Mouse (Mus musculus) heart, embryonic 12.5 days (tissue): Measurements from ENCODE around the gene Cfap97. TPM values are rescaled to one million over a fixed set of nuclear protein-coding genes. Genes with fewer than 3 reads are reported as not detected.
A peak's percentile ranks its signal among the peaks of the same experiment; 100 is the strongest.

Source experiments
- ATAC-seq: fragments of 200-750 bp; cut with Nextera tagmentation; 2 replicates; pipeline ENCODE4 v1.8.0; 2017; ENCODE audit warnings: moderate TSS enrichment, moderate library complexity; ENCODE audit not compliant: insufficient number of reproducible peaks, low FRiP score
- H3K27ac ChIP-seq: fragments of 300-500 bp; sonication (generic); 2 replicates; pipeline ENCODE4 v1.5.1; 2016; ENCODE audit warnings: mild to moderate bottlenecking, moderate library complexity; ENCODE audit not compliant: poor library complexity, severe bottlenecking
- H3K27me3 ChIP-seq: fragments of 300-500 bp; sonication (generic); replicated peaks from 2 replicates; pipeline ENCODE4 v1.6.1; 2016; ENCODE audit warnings: mild to moderate bottlenecking, moderate library complexity
- H3K36me3 ChIP-seq: fragments of 300-500 bp; sonication (generic); 2 replicates; pipeline ENCODE4 v1.6.1; 2016; ENCODE audit warnings: mild to moderate bottlenecking, moderate library complexity
- H3K4me1 ChIP-seq: fragments of 300-500 bp; sonication (generic); replicated peaks from 2 replicates; pipeline ENCODE4 v1.6.1; 2016; ENCODE audit warnings: mild to moderate bottlenecking
- H3K4me2 ChIP-seq: fragments of 300-500 bp; sonication (generic); 2 replicates; pipeline ENCODE4 v1.6.1; 2016; ENCODE audit warnings: mild to moderate bottlenecking, moderate library complexity
- H3K4me3 ChIP-seq: fragments of 300-500 bp; sonication (generic); 2 replicates; pipeline ENCODE4 v1.5.1; 2016; ENCODE audit warnings: mild to moderate bottlenecking
- H3K9ac ChIP-seq: fragments of 300-500 bp; sonication (generic); 2 replicates; pipeline ENCODE4 v1.6.1; 2016; ENCODE audit warnings: mild to moderate bottlenecking, moderate library complexity
- H3K9me3 ChIP-seq: fragments of 300-500 bp; sonication (generic); replicated peaks from 2 replicates; pipeline ENCODE4 v1.6.1; 2016; ENCODE audit warnings: mild to moderate bottlenecking, moderate library complexity
- WGBS: fragments of 180-500 bp; shearing (Covaris S2); methylation state at CpG from one replicate; pipeline ENCODE4 v1.1.7; 2016; 5-methylcytosine and 5-hydroxymethylcytosine counted together
- polyA plus RNA-seq: library from polyadenylated mRNA; unstranded; fragments of >200 nt; fragmentation: Nextera tagmentation; extraction: Ambion mirVana; gene quantifications from 2 replicates; pipeline ENCODE4 v1.2.1, GENCODE M21; 2016

Gene Cfap97
- polyA plus RNA-seq, 1 experiment from 2014 or later, result 22.6 TPM

DNA sequence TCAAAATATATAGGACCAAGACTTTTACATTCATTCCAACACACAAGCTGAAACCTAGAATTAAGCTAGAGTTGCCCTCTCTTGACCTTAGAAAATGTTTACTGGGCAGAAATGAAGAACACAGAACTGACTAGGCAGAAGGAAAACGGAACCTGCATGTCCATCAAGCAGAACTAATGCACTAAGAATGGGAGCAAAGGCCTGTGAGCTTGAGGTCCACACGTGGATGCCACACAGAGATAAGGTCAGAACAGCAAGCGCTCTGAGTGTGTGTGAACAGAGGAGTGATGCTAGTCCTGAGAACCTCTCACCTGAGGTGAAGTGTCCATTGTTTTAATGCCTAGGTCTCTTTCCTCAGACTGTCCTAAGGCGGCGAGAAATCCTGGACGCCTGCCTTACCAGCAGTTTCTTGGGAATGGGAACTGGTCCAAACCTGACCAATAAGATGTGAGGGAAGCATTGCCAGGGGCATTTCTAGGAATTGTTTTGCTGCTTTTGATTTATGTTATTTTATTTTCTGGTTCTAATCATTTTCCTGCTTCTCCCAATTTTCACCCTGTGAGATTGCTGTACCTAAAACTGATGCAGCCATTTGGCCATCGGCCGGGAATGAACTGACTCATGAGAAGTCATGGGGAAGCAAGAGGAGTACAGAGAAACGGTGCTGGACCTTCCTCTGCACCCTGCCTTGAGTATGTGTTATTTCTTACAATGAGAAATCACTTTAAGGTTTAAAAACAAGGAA, 11.0 kb upstream of the Cfap97 start:
- Histone ChIP-seq H3K4me1 (peaks cover 15% of the 10 kb centered on the region), H3K27ac (no peak overlapping the region), H3K4me3 (no peak overlapping the region), H3K27me3 (no peaks in the 10 kb centered on the region), H3K36me3 (no peaks in the 10 kb centered on the region), H3K4me2 (no peak overlapping the region), H3K9me3 (no peaks in the 10 kb centered on the region), H3K9ac (no peak overlapping the region)
- no peak for ATAC-seq
- WGBS, result 77% methylated on average over 9 of the region's 9 CpGs

GRCm38 (mm10) chr8:46141688-46142087, 9.9 kb upstream of the Cfap97 start:
- no peaks in the 10 kb centered on the region for H3K9me3 ChIP-seq
- ATAC-seq, result no peak
- no peak overlapping the region for H3K4me2 ChIP-seq
- no peaks in the 10 kb centered on the region for H3K36me3 ChIP-seq
- H3K27me3 ChIP-seq, result no peaks in the 10 kb centered on the region
- WGBS, result 80% methylated on average over 3 of the region's 3 CpGs
- H3K4me3 ChIP-seq, result no peak overlapping the region
- no peak overlapping the region for H3K9ac ChIP-seq
- H3K27ac ChIP-seq, result no peak overlapping the region
- H3K4me1 ChIP-seq, result peaks cover 22% of the 10 kb centered on the region

- H3K9ac ChIP-seq, result no peak overlapping the region
- H3K27ac ChIP-seq, result no peak overlapping the region
- H3K36me3 ChIP-seq, result no peaks in the 10 kb centered on the region
- no peaks in the 10 kb centered on the region for H3K27me3 ChIP-seq
- H3K4me3 ChIP-seq, result no peak overlapping the region
- no peak overlapping the region for H3K4me2 ChIP-seq
- WGBS, result 89% methylated on average over 4 of the region's 4 CpGs
- H3K9me3 ChIP-seq, result no peaks in the 10 kb centered on the region
- ATAC-seq, result no peak
- H3K4me1 ChIP-seq, result peaks cover 27% of the 10 kb centered on the region
These were observed 9.0 kb upstream of the Cfap97 start for GRCm38 (mm10) chr8:46142498-46143081.

GRCm38 (mm10) chr8:46143470-46143869, 8.1 kb upstream of the Cfap97 start:
- Histone ChIP-seq H3K9me3 (no peaks in the 10 kb centered on the region), H3K27me3 (no peaks in the 10 kb centered on the region), H3K4me2 (no peak overlapping the region), H3K9ac (no peak overlapping the region), H3K27ac (no peak overlapping the region), H3K36me3 (no peaks in the 10 kb centered on the region), H3K4me1 (peaks cover 25% of the 10 kb centered on the region), H3K4me3 (no peak overlapping the region)
- ATAC-seq, result no peak
- WGBS, result 49% methylated on average over 5 of the region's 5 CpGs

DNA sequence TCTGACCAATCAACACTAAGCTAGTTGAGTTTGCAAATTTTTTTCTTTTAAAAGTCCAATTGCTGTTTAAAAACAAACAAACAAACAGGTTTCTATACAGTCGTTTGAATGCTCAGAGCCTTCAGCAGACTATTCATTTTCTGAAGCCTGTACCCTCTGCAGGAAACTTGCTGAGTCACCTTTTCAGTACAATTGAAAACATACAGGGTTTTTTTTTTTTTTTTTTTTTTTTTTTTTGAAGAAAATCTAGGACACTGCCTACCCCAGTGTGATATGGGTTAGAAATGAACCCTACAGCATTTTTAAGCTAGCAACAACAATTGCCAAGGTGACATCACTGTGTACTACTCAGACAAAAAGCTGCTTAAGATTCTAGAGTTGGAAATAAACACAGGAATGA, 7.6 kb upstream of the Cfap97 start:
- no peak overlapping the region for H3K27ac ChIP-seq
- WGBS, result 32% methylated on average over 1 of the region's 1 CpGs
- no peak overlapping the region for H3K9ac ChIP-seq
- H3K36me3 ChIP-seq, result no peaks in the 10 kb centered on the region
- H3K4me1 ChIP-seq, result peaks cover 25% of the 10 kb centered on the region
- H3K9me3 ChIP-seq, result no peaks in the 10 kb centered on the region
- ATAC-seq, result peak; percentile 72; the same call in 1 of the 2 replicates
- H3K4me3 ChIP-seq, result no peak overlapping the region
- no peaks in the 10 kb centered on the region for H3K27me3 ChIP-seq
- H3K4me2 ChIP-seq, result no peak overlapping the region

DNA sequence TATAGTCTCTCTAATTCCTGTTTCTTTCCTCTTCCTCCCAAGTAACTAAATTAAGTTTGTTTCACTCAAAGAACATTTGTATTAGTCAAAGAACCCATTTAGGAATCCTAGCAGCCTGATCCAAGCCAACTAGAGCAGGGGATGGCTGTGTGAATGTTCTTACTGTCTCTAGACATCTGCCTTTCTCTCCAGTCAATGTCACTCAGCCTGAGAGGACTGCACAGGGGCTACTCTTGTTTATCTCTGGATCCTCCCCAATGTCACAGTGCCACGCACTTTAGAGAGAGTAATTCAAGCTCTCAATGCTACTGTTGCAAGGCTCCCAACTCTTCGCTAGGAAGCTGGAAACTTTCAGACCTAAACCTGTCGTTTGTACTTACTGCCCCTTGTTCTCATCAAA, 5.4 kb upstream of the Cfap97 start:
- H3K9ac ChIP-seq, result 0 out of 2 replicates have a peak overlapping the region, but pooled peaks have one; percentile 13
- whole genome bisulfite sequencing, result 14% methylated on average over 3 of the region's 3 CpGs
- no peak for ATAC-seq

DNA sequence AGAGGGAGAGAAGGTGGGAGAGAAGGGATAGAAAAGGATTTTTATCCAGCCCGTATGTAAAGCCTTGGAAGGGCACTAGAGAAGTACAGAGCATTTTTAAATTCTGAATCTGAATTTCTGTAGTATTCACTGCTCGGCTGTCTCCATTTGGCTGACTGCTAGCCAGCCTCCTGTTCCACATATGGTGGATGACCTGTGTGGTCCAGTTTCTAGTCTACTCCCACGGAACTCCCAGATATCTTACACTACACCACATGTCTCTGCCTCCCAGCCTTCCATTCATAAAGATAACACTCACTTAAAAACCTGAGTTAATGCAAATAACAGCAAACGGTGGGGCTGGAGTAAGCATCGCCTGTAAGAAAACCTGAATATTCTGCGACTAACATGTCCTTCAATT, 2.3 kb upstream of the Cfap97 start:
- H3K9ac ChIP-seq, result no peak overlapping the region
- 0 out of 2 replicates have a peak, but pooled peaks cover 2% of the 10 kb centered on the region for H3K27me3 ChIP-seq
- no peak for ATAC-seq
- H3K27ac ChIP-seq, result no peak overlapping the region
- no peaks in the 10 kb centered on the region for H3K36me3 ChIP-seq
- H3K9me3 ChIP-seq, result no peaks in the 10 kb centered on the region
- WGBS, result 75% methylated on average over 6 of the region's 6 CpGs
- no peak overlapping the region for H3K4me2 ChIP-seq
- peaks cover 26% of the 10 kb centered on the region for H3K4me1 ChIP-seq
- no peak overlapping the region for H3K4me3 ChIP-seq

More for the DNA sequence above, 5.4 kb upstream of the Cfap97 start:
- Histone ChIP-seq H3K27me3 (no peaks in the 10 kb centered on the region), H3K9me3 (no peaks in the 10 kb centered on the region), H3K4me3 (no peak overlapping the region), H3K27ac (no peak overlapping the region), H3K4me2 (0 out of 2 replicates have a peak overlapping the region, but pooled peaks have one; percentile 3), H3K4me1 (peaks cover 31% of the 10 kb centered on the region), H3K36me3 (no peaks in the 10 kb centered on the region)

DNA sequence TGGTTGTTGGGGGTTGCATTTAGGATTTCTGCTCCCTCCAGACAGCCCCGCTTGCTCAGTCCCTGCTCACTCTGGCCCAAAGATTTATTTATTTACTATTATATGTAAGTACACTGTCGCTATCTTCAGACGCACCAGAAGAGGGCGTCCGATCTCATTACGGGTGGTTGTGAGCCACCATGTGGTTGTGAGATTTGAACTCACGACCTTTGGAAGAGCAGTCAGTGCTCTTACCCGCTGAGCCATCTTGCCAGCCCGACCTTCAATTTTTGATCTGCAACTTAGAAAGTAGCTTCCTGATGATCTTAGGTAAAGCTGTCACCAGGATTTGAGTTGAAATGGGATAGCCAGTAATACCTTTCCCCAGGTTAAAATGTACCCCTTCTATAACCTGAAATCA, 1.8 kb upstream of the Cfap97 start:
- H3K4me1 ChIP-seq, result peaks cover 26% of the 10 kb centered on the region
- WGBS, result 80% methylated on average over 9 of the region's 9 CpGs
- no peaks in the 10 kb centered on the region for H3K36me3 ChIP-seq
- no peak overlapping the region for H3K4me3 ChIP-seq
- H3K4me2 ChIP-seq, result no peak overlapping the region
- no peak overlapping the region for H3K9ac ChIP-seq
- no peaks in the 10 kb centered on the region for H3K9me3 ChIP-seq
- H3K27me3 ChIP-seq, result 0 out of 2 replicates have a peak, but pooled peaks cover 6% of the 10 kb centered on the region
- no peak overlapping the region for H3K27ac ChIP-seq
- ATAC-seq, result no peak

GRCm38 (mm10) chr8:46152064-46153031, 777 bp downstream of the Cfap97 start, which contains the start of gene Snx25:
Snx25 (minus strand) TSS chr8:46152159.
- 8% methylated on average over 90 of the region's 103 CpGs for WGBS
- H3K36me3 ChIP-seq, result no peaks in the 10 kb centered on the region
- peaks cover 15% of the 10 kb centered on the region for H3K4me1 ChIP-seq
- peak within 1 kb of the TSS; percentile 95 for H3K4me2 ChIP-seq
- 0 out of 2 replicates have a peak, but pooled peaks cover 6% of the 10 kb centered on the region for H3K27me3 ChIP-seq
- H3K4me3 ChIP-seq, result peak within 1 kb of the TSS; percentile 92
- peak; percentile 95 for ATAC-seq
- peak within 1 kb of the TSS; percentile 93 for H3K9ac ChIP-seq
- H3K9me3 ChIP-seq, result no peaks in the 10 kb centered on the region
- H3K27ac ChIP-seq, result peak within 1 kb of the TSS; percentile 62

GRCm38 (mm10) chr8:46153042-46153441, 1.5 kb downstream of the Cfap97 start:
- peaks cover 11% of the 10 kb centered on the region; the same call in 1 of the 2 replicates for H3K4me1 ChIP-seq
- H3K36me3 ChIP-seq, result no peaks in the 10 kb centered on the region
- no peak overlapping the region for H3K27ac ChIP-seq
- 35% methylated on average over 2 of the region's 2 CpGs for WGBS
- 0 out of 2 replicates have a peak, but pooled peaks cover 6% of the 10 kb centered on the region for H3K27me3 ChIP-seq
- H3K9ac ChIP-seq, result no peak overlapping the region
- ATAC-seq, result no peak
- H3K9me3 ChIP-seq, result peaks cover 2% of the 10 kb centered on the region; the same call in 1 of the 2 replicates
- peak overlapping the region; percentile 92; the same call in 1 of the 2 replicates for H3K4me3 ChIP-seq
- peak overlapping the region; percentile 95 for H3K4me2 ChIP-seq
